Mouse (Mus musculus): ENCODE results near the gene Btn2a2. TPM values are rescaled to one million over a fixed set of nuclear protein-coding genes. Genes with fewer than 3 reads are reported as not detected.
A peak's percentile ranks its signal among the peaks of the same experiment; 100 is the strongest.

The Btn2a2 gene
- polyA plus RNA-seq, 1 experiment: not detected

GRCm38 (mm10) chr13:23515281-23515680, 26.6 kb upstream of the Btn2a2 start:
- no peak for DNase-seq (ENCODE audit: low read depth in 1 of 2, low spot score in 2 of 2)
- H3K27me3 ChIP-seq (ENCODE audit: control insufficient read depth, insufficient read depth, low read length): no peaks in the 10 kb centered on the region
- TF ChIP-seq POLR2A (IDR thresholded peaks at IDR 0.05; ENCODE audit: low read depth, low read length) (no peak), CTCF (IDR thresholded peaks at IDR 0.05; ENCODE audit: extremely low read depth, insufficient read depth, insufficient read length, insufficient replicate concordance) (no peak)
- H3K27ac ChIP-seq (ENCODE audit: insufficient read depth, low read length): no peak overlapping the region
- no peaks in the 10 kb centered on the region for H3K36me3 ChIP-seq (ENCODE audit: control insufficient read depth, insufficient read depth, low read length)
- H3K4me1 ChIP-seq (ENCODE audit: control insufficient read depth, insufficient read depth, insufficient read length): no peaks in the 10 kb centered on the region
- WGBS: 86% methylated on average over 5 of the region's 5 CpGs
- no peak overlapping the region for H3K4me3 ChIP-seq (ENCODE audit: extremely low read depth, insufficient read depth, insufficient read length)

- no peaks in the 10 kb centered on the region for H3K36me3 ChIP-seq (ENCODE audit: control insufficient read depth, insufficient read depth, low read length)
- H3K4me1 ChIP-seq (ENCODE audit: control insufficient read depth, insufficient read depth, insufficient read length): no peaks in the 10 kb centered on the region
- H3K27me3 ChIP-seq (ENCODE audit: control insufficient read depth, insufficient read depth, low read length): no peaks in the 10 kb centered on the region
- H3K4me3 ChIP-seq (ENCODE audit: extremely low read depth, insufficient read depth, insufficient read length): no peak overlapping the region
- H3K27ac ChIP-seq (ENCODE audit: insufficient read depth, low read length): no peak overlapping the region
- TF ChIP-seq CTCF (IDR thresholded peaks at IDR 0.05; ENCODE audit: extremely low read depth, insufficient read depth, insufficient read length, insufficient replicate concordance): no peak
- TF ChIP-seq POLR2A (IDR thresholded peaks at IDR 0.05; ENCODE audit: low read depth, low read length): no peak
- no peak for DNase-seq (ENCODE audit: low read depth in 1 of 2, low spot score in 2 of 2)
- WGBS: 97% methylated on average over 1 of the region's 1 CpGs
Measured at GRCm38 (mm10) chr13:23513517-23513916, 24.9 kb upstream of the Btn2a2 start.

- 60% methylated on average over 1 of the region's 1 CpGs for WGBS
- no peak for DNase-seq (ENCODE audit: low read depth in 1 of 2, low spot score in 2 of 2)
- H3K27me3 ChIP-seq (ENCODE audit: control insufficient read depth, insufficient read depth, low read length): no peaks in the 10 kb centered on the region
- no peak overlapping the region for H3K27ac ChIP-seq (ENCODE audit: insufficient read depth, low read length)
- no peaks in the 10 kb centered on the region for H3K4me1 ChIP-seq (ENCODE audit: control insufficient read depth, insufficient read depth, insufficient read length)
- H3K36me3 ChIP-seq (ENCODE audit: control insufficient read depth, insufficient read depth, low read length): no peaks in the 10 kb centered on the region
- TF ChIP-seq CTCF (IDR thresholded peaks at IDR 0.05; ENCODE audit: extremely low read depth, insufficient read depth, insufficient read length, insufficient replicate concordance): no peak
- no peak for TF ChIP-seq POLR2A (IDR thresholded peaks at IDR 0.05; ENCODE audit: low read depth, low read length)
- no peak overlapping the region for H3K4me3 ChIP-seq (ENCODE audit: extremely low read depth, insufficient read depth, insufficient read length)
Measured at GRCm38 (mm10) chr13:23510127-23510526, 21.5 kb upstream of the Btn2a2 start.

GRCm38 (mm10) chr13:23506819-23507515, 18.3 kb upstream of the Btn2a2 start:
- TF ChIP-seq POLR2A (IDR thresholded peaks at IDR 0.05; ENCODE audit: low read depth, low read length) (no peak), CTCF (IDR thresholded peaks at IDR 0.05; ENCODE audit: extremely low read depth, insufficient read depth, insufficient read length, insufficient replicate concordance) (no peak)
- no peak for DNase-seq (ENCODE audit: low read depth in 1 of 2, low spot score in 2 of 2)
- Histone ChIP-seq H3K4me1 (ENCODE audit: control insufficient read depth, insufficient read depth, insufficient read length) (no peaks in the 10 kb centered on the region), H3K4me3 (ENCODE audit: extremely low read depth, insufficient read depth, insufficient read length) (no peak overlapping the region), H3K27me3 (ENCODE audit: control insufficient read depth, insufficient read depth, low read length) (no peaks in the 10 kb centered on the region), H3K36me3 (ENCODE audit: control insufficient read depth, insufficient read depth, low read length) (no peaks in the 10 kb centered on the region), H3K27ac (ENCODE audit: insufficient read depth, low read length) (no peak overlapping the region)
- 72% methylated on average over 14 of the region's 14 CpGs for WGBS

GRCm38 (mm10) chr13:23506351-23506750, 17.7 kb upstream of the Btn2a2 start:
- Histone ChIP-seq H3K36me3 (ENCODE audit: control insufficient read depth, insufficient read depth, low read length) (no peaks in the 10 kb centered on the region), H3K4me3 (ENCODE audit: extremely low read depth, insufficient read depth, insufficient read length) (no peak overlapping the region), H3K27me3 (ENCODE audit: control insufficient read depth, insufficient read depth, low read length) (no peaks in the 10 kb centered on the region), H3K4me1 (ENCODE audit: control insufficient read depth, insufficient read depth, insufficient read length) (no peaks in the 10 kb centered on the region), H3K27ac (ENCODE audit: insufficient read depth, low read length) (no peak overlapping the region)
- no peak for DNase-seq (ENCODE audit: low read depth in 1 of 2, low spot score in 2 of 2)
- 47% methylated on average over 13 of the region's 13 CpGs for WGBS
- no peak for TF ChIP-seq CTCF (IDR thresholded peaks at IDR 0.05; ENCODE audit: extremely low read depth, insufficient read depth, insufficient read length, insufficient replicate concordance)

- Histone ChIP-seq H3K27ac (ENCODE audit: insufficient read depth, low read length) (no peak overlapping the region), H3K4me3 (ENCODE audit: extremely low read depth, insufficient read depth, insufficient read length) (peak overlapping the region; percentile 10; the same call in 1 of the 2 replicates), H3K27me3 (ENCODE audit: control insufficient read depth, insufficient read depth, low read length) (no peaks in the 10 kb centered on the region), H3K4me1 (ENCODE audit: control insufficient read depth, insufficient read depth, insufficient read length) (no peaks in the 10 kb centered on the region), H3K36me3 (ENCODE audit: control insufficient read depth, insufficient read depth, low read length) (no peaks in the 10 kb centered on the region)
- TF ChIP-seq POLR2A (IDR thresholded peaks at IDR 0.05; ENCODE audit: low read depth, low read length): no peak
- TF ChIP-seq CTCF (IDR thresholded peaks at IDR 0.05; ENCODE audit: extremely low read depth, insufficient read depth, insufficient read length, insufficient replicate concordance): no peak
- DNase-seq (ENCODE audit: low read depth in 1 of 2, low spot score in 2 of 2): no peak
- WGBS: 56% methylated on average over 14 of the region's 14 CpGs
Measured at GRCm38 (mm10) chr13:23505662-23506345, 17.1 kb upstream of the Btn2a2 start.

GRCm38 (mm10) chr13:23503797-23504196, 15.1 kb upstream of the Btn2a2 start:
- WGBS: 14% methylated on average over 9 of the region's 9 CpGs
- Histone ChIP-seq H3K4me3 (ENCODE audit: extremely low read depth, insufficient read depth, insufficient read length) (no peak overlapping the region), H3K36me3 (ENCODE audit: control insufficient read depth, insufficient read depth, low read length) (no peaks in the 10 kb centered on the region), H3K27ac (ENCODE audit: insufficient read depth, low read length) (no peak overlapping the region), H3K4me1 (ENCODE audit: control insufficient read depth, insufficient read depth, insufficient read length) (no peaks in the 10 kb centered on the region), H3K27me3 (ENCODE audit: control insufficient read depth, insufficient read depth, low read length) (no peaks in the 10 kb centered on the region)
- DNase-seq (ENCODE audit: low read depth in 1 of 2, low spot score in 2 of 2): peak in 1 of 2 experiments; percentile 16
- TF ChIP-seq CTCF (IDR thresholded peaks at IDR 0.05; ENCODE audit: extremely low read depth, insufficient read depth, insufficient read length, insufficient replicate concordance) (no peak), POLR2A (IDR thresholded peaks at IDR 0.05; ENCODE audit: low read depth, low read length) (no peak)

All from spleen, adult 2 months (tissue).